Mouse (Mus musculus): Measurements from ENCODE around the gene Med26. TPM values are rescaled to one million over a fixed set of nuclear protein-coding genes. Genes with fewer than 3 reads are reported as not detected.
A peak's percentile ranks its signal among the peaks of the same experiment; 100 is the strongest.

Gene Med26
- total RNA-seq, 1 experiment, result 15.3 TPM

GRCm38 (mm10) chr8:72495411-72496111 lies 52.5 kb downstream of the Med26 start:
- Histone ChIP-seq H3K27ac (ENCODE audit: insufficient read depth, low read depth, low read length, poor library complexity, severe bottlenecking) (no peak overlapping the region), H3K9ac (ENCODE audit: insufficient read depth, low read depth, low read length, poor library complexity, severe bottlenecking) (no peak overlapping the region), H3K36me3 (ENCODE audit: control insufficient read depth, insufficient read depth, low read length, poor library complexity, severe bottlenecking) (peaks cover 26% of the 10 kb centered on the region), H3K9me3 (ENCODE audit: control insufficient read depth, insufficient read depth, low read depth, low read length) (no peaks in the 10 kb centered on the region), H3K4me1 (ENCODE audit: control insufficient read depth in 2 of 2, insufficient read depth in 2 of 2, low read length in 2 of 2, poor library complexity in 1 of 2) (peaks cover 0 to 13% of the 10 kb centered on the region in 2 experiments; a peak in 2 of 4 replicates), H3K4me3 (ENCODE audit: insufficient read depth in 1 of 2, low read depth in 1 of 2, low read length in 2 of 2, poor library complexity in 1 of 2, severe bottlenecking in 1 of 2) (no peak overlapping the region)
- no peak for DNase-seq (ENCODE audit: low read depth, low spot score)
- in situ Hi-C loops (cut with MboI; ENCODE audit: low sequenced_read_pairs in 2 of 2, unreplicated experiment in 2 of 2), result no loop called here
- TF ChIP-seq HCFC1 (IDR thresholded peaks at IDR 0.05; ENCODE audit: borderline replicate concordance, insufficient read depth, low read length) (no peak), ZC3H11A (IDR thresholded peaks at IDR 0.05; ENCODE audit: borderline replicate concordance, low read depth, low read length) (no peak), CHD2 (IDR thresholded peaks at IDR 0.05; ENCODE audit: low read depth, low read length) (no peak)

- Histone ChIP-seq H3K36me3 (ENCODE audit: control insufficient read depth, insufficient read depth, low read length, poor library complexity, severe bottlenecking) (peaks cover 31% of the 10 kb centered on the region), H3K27ac (ENCODE audit: insufficient read depth, low read depth, low read length, poor library complexity, severe bottlenecking) (no peak overlapping the region), H3K9me3 (ENCODE audit: control insufficient read depth, insufficient read depth, low read depth, low read length) (no peaks in the 10 kb centered on the region), H3K4me1 (ENCODE audit: control insufficient read depth in 2 of 2, insufficient read depth in 2 of 2, low read length in 2 of 2, poor library complexity in 1 of 2) (peaks cover 0 to 13% of the 10 kb centered on the region in 2 experiments; a peak in 2 of 4 replicates), H3K9ac (ENCODE audit: insufficient read depth, low read depth, low read length, poor library complexity, severe bottlenecking) (peak overlapping the region; percentile 75), H3K4me3 (ENCODE audit: insufficient read depth in 1 of 2, low read depth in 1 of 2, low read length in 2 of 2, poor library complexity in 1 of 2, severe bottlenecking in 1 of 2) (peak overlapping the region; percentile 75 to 85)
- TF ChIP-seq ZNF384 (IDR thresholded peaks at IDR 0.05; ENCODE audit: low read depth, low read length) (no peak), CHD2 (IDR thresholded peaks at IDR 0.05; ENCODE audit: low read depth, low read length) (no peak), ZC3H11A (IDR thresholded peaks at IDR 0.05; ENCODE audit: borderline replicate concordance, low read depth, low read length) (no peak), MAFK (IDR thresholded peaks at IDR 0.05; ENCODE audit: insufficient read depth, low read depth, low read length) (no peak), HCFC1 (IDR thresholded peaks at IDR 0.05; ENCODE audit: borderline replicate concordance, insufficient read depth, low read length) (no peak)
- no peak for DNase-seq (ENCODE audit: low read depth, low spot score)
- in situ Hi-C loops (cut with MboI; ENCODE audit: low sequenced_read_pairs in 2 of 2, unreplicated experiment in 2 of 2), result no loop called here
Measured at GRCm38 (mm10) chr8:72493381-72493780, 54.7 kb downstream of the Med26 start.

- Histone ChIP-seq H3K4me3 (ENCODE audit: insufficient read depth in 1 of 2, low read depth in 1 of 2, low read length in 2 of 2, poor library complexity in 1 of 2, severe bottlenecking in 1 of 2) (peak overlapping the region; percentile 85 to 99), H3K4me1 (ENCODE audit: control insufficient read depth in 2 of 2, insufficient read depth in 2 of 2, low read length in 2 of 2, poor library complexity in 1 of 2) (peaks cover 0 to 13% of the 10 kb centered on the region in 2 experiments; a peak in 2 of 4 replicates), H3K36me3 (ENCODE audit: control insufficient read depth, insufficient read depth, low read length, poor library complexity, severe bottlenecking) (peaks cover 36% of the 10 kb centered on the region), H3K9ac (ENCODE audit: insufficient read depth, low read depth, low read length, poor library complexity, severe bottlenecking) (peak overlapping the region; percentile 98), H3K9me3 (ENCODE audit: control insufficient read depth, insufficient read depth, low read depth, low read length) (no peaks in the 10 kb centered on the region), H3K27ac (ENCODE audit: insufficient read depth, low read depth, low read length, poor library complexity, severe bottlenecking) (peak overlapping the region; percentile 35; the same call in 1 of the 2 replicates)
- TF ChIP-seq MAFK (IDR thresholded peaks at IDR 0.05; ENCODE audit: insufficient read depth, low read depth, low read length) (no peak), CHD2 (IDR thresholded peaks at IDR 0.05; ENCODE audit: low read depth, low read length) (0 out of 2 replicates have a peak, but pooled peaks have one; percentile 30), HCFC1 (IDR thresholded peaks at IDR 0.05; ENCODE audit: borderline replicate concordance, insufficient read depth, low read length) (peak; percentile 86)
- peak; percentile 97 for DNase-seq (ENCODE audit: low read depth, low spot score)
- in situ Hi-C loops (cut with MboI; ENCODE audit: low sequenced_read_pairs in 2 of 2, unreplicated experiment in 2 of 2), result no loop called here
Measured at GRCm38 (mm10) chr8:72492622-72493081, 55.4 kb downstream of the Med26 start.

- peak within 1 kb of the TSS; percentile 65; the same call in 1 of the 2 replicates for H3K27ac ChIP-seq (ENCODE audit: insufficient read depth, low read depth, low read length, poor library complexity, severe bottlenecking)
- in situ Hi-C loops (cut with MboI; ENCODE audit: low sequenced_read_pairs in 2 of 2, unreplicated experiment in 2 of 2), result no loop called here
- TF ChIP-seq HCFC1 (IDR thresholded peaks at IDR 0.05; ENCODE audit: borderline replicate concordance, insufficient read depth, low read length) (no peak), ZC3H11A (IDR thresholded peaks at IDR 0.05; ENCODE audit: borderline replicate concordance, low read depth, low read length) (no peak), CHD2 (IDR thresholded peaks at IDR 0.05; ENCODE audit: low read depth, low read length) (no peak), ZNF384 (IDR thresholded peaks at IDR 0.05; ENCODE audit: low read depth, low read length) (no peak), MAFK (IDR thresholded peaks at IDR 0.05; ENCODE audit: insufficient read depth, low read depth, low read length) (no peak)
- peak within 1 kb of the TSS; percentile 85 to 99 for H3K4me3 ChIP-seq (ENCODE audit: insufficient read depth in 1 of 2, low read depth in 1 of 2, low read length in 2 of 2, poor library complexity in 1 of 2, severe bottlenecking in 1 of 2)
- DNase-seq (ENCODE audit: low read depth, low spot score), result no peak
- H3K4me1 ChIP-seq (ENCODE audit: control insufficient read depth in 2 of 2, insufficient read depth in 2 of 2, low read length in 2 of 2, poor library complexity in 1 of 2), result peaks cover 0 to 13% of the 10 kb centered on the region in 2 experiments; a peak in 2 of 4 replicates
- peaks cover 39% of the 10 kb centered on the region for H3K36me3 ChIP-seq (ENCODE audit: control insufficient read depth, insufficient read depth, low read length, poor library complexity, severe bottlenecking)
- H3K9ac ChIP-seq (ENCODE audit: insufficient read depth, low read depth, low read length, poor library complexity, severe bottlenecking), result peak within 1 kb of the TSS; percentile 98
- no peaks in the 10 kb centered on the region for H3K9me3 ChIP-seq (ENCODE audit: control insufficient read depth, insufficient read depth, low read depth, low read length)
Measured at GRCm38 (mm10) chr8:72491680-72492621, 56.1 kb downstream of the Med26 start, which contains the start of gene Slc35e1. Gene Slc35e1, minus strand, starts transcription at chr8:72492614.
